Mouse (Mus musculus) stomach, embryonic 15.5 days (tissue): Measurements from ENCODE around the gene Thoc5. TPM values are rescaled to one million over a fixed set of nuclear protein-coding genes. Genes with fewer than 3 reads are reported as not detected.

Source experiments
- ATAC-seq: fragments of 200-750 bp; cut with Nextera tagmentation; 2 replicates; pipeline ENCODE4 v1.8.0; 2017; ENCODE audit warnings: low read depth, moderate number of reproducible peaks, moderate TSS enrichment; ENCODE audit not compliant: insufficient read depth, low FRiP score
- H3K27ac ChIP-seq: fragments of 300-500 bp; sonication (generic); 2 replicates; pipeline ENCODE4 v1.5.1; 2015; ENCODE audit warnings: mild to moderate bottlenecking, inconsistent platforms
- H3K27me3 ChIP-seq: fragments of 300-500 bp; sonication (generic); replicated peaks from 2 replicates; pipeline ENCODE4 v1.6.1; 2015; ENCODE audit warnings: inconsistent platforms
- H3K36me3 ChIP-seq: fragments of 300-500 bp; sonication (generic); 2 replicates; pipeline ENCODE4 v1.6.1; 2015; ENCODE audit warnings: inconsistent platforms
- H3K4me1 ChIP-seq: fragments of 300-500 bp; sonication (generic); 2 replicates; pipeline ENCODE4 v1.6.1; 2015; ENCODE audit warnings: inconsistent platforms
- H3K4me2 ChIP-seq: fragments of 300-500 bp; sonication (generic); 2 replicates; pipeline ENCODE4 v1.6.1; 2015; ENCODE audit warnings: mild to moderate bottlenecking, inconsistent platforms
- H3K4me3 ChIP-seq: fragments of 300-500 bp; sonication (generic); replicated peaks from 2 replicates; pipeline ENCODE4 v1.5.1; 2015; ENCODE audit warnings: inconsistent platforms
- H3K9ac ChIP-seq: fragments of 300-500 bp; sonication (generic); 2 replicates; pipeline ENCODE4 v1.6.1; 2015; ENCODE audit warnings: inconsistent platforms
- H3K9me3 ChIP-seq: fragments of 300-500 bp; sonication (generic); 2 replicates; pipeline ENCODE4 v1.6.1; 2016; ENCODE audit warnings: inconsistent platforms
- WGBS: fragments of 180-500 bp; shearing (Covaris S2); methylation state at CpG from one replicate; pipeline ENCODE4 v1.1.7; 2015; 5-methylcytosine and 5-hydroxymethylcytosine counted together
- microRNA-seq: library from miRNA; unstranded; fragments of <30 nt; microRNA quantifications from one replicate; pipeline ENCODE4, GENCODE M21; 2016
- polyA plus RNA-seq: library from polyadenylated mRNA; unstranded; fragments of >200 nt; fragmentation: Nextera tagmentation; extraction: Ambion mirVana; gene quantifications from 2 replicates; pipeline ENCODE4 v1.2.1, GENCODE M21; 2015

The Thoc5 gene
- polyA plus RNA-seq, 1 experiment from 2014 or later: 30.4 TPM

DNA sequence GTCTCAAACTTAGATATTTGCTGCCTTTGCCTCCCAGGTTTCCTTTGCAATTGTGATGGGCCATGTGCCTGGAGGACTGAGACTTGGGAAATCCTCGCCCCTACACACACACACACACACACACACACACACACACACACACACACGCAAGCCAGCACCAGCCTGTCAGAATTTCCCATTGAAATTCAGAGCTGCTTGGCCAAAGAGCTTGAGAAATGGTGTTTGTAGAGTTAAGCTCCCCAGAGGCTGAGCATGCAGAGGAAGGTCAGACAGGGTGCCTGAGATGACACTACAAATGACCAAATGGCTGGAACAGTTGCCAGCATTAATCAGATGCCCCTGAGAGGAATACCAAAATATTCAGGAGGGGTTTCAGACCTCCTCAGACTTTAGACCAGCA, 71.2 kb downstream of the Thoc5 start:
- WGBS: 59% methylated on average over 2 of the region's 2 CpGs
- no peak for ATAC-seq
- Histone ChIP-seq H3K27ac (no peak overlapping the region), H3K27me3 (no peaks in the 10 kb centered on the region), H3K4me3 (no peak overlapping the region), H3K36me3 (no peaks in the 10 kb centered on the region), H3K4me1 (no peaks in the 10 kb centered on the region), H3K9ac (no peak overlapping the region), H3K9me3 (no peaks in the 10 kb centered on the region), H3K4me2 (no peak overlapping the region)

DNA sequence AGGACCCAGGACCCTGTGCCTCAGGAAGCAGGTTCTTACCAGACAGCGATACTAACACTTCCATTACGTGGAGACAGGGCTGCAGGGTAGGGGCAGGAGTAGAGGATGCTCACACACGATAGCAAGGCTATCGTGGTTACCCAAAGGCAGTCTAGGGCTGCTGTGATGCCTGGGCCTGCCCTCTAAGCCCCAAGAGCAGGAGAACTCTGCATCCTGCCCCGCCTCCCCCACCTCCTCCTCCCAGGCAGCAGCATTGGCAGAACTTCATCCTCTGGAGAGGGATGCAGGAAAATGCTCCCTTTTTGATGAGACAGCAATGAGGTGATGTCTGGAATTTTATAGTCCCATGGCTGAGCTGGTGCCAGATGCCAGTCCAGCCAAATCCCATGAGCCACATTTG, 71.8 kb downstream of the Thoc5 start:
- Histone ChIP-seq H3K4me3 (no peak overlapping the region), H3K9me3 (no peaks in the 10 kb centered on the region), H3K9ac (no peak overlapping the region), H3K4me2 (no peak overlapping the region), H3K4me1 (no peaks in the 10 kb centered on the region), H3K27me3 (no peaks in the 10 kb centered on the region), H3K27ac (no peak overlapping the region), H3K36me3 (no peaks in the 10 kb centered on the region)
- no peak for ATAC-seq
- WGBS: 61% methylated on average over 5 of the region's 5 CpGs

DNA sequence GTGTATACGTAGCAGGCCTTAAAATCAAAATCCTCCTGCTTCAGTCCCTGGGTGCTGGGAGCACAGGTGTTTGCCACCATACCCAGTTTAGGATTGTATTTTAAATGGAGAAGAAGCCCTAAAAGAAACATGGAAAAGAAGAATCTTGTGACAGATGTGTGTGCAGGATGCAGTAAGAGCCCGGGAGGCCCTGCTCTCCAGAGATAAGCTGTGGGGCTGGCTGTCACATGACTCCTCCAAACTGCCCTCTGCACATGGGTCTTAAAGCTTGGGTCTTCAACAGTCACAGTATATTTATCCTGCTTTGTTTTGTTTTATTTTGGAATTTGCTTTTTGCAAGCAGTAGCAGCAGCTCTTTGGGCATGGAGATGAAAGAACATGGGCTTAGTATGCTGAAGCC, 72.4 kb downstream of the Thoc5 start:
- H3K4me1 ChIP-seq: no peaks in the 10 kb centered on the region
- no peaks in the 10 kb centered on the region for H3K36me3 ChIP-seq
- no peak overlapping the region for H3K4me2 ChIP-seq
- no peak for ATAC-seq
- H3K9me3 ChIP-seq: no peaks in the 10 kb centered on the region
- H3K27me3 ChIP-seq: no peaks in the 10 kb centered on the region
- WGBS: 38% methylated on average over 2 of the region's 2 CpGs
- H3K9ac ChIP-seq: no peak overlapping the region
- H3K27ac ChIP-seq: no peak overlapping the region
- H3K4me3 ChIP-seq: no peak overlapping the region

DNA sequence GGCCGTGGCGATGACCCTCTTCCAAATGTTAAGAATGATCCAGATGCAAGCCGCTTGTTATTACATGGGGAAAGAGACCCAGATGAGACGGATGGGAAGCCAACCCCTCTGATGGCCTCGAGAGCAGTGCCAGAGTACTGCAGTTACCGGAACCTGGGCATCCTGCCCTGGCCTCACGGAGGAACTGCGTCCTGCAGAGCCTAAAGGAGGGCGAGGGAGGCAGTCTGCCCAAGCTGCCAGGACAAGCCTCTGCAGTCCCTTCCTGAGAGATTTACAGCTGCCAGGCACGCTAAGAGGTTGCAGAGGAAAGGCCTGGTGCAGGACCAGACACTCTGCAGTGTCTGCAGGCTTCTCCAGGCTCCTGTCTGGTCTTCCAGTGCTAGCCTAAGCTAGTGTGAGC, 73.3 kb downstream of the Thoc5 start:
- no peak overlapping the region for H3K4me3 ChIP-seq
- no peak overlapping the region for H3K4me2 ChIP-seq
- H3K27me3 ChIP-seq: no peaks in the 10 kb centered on the region
- no peak overlapping the region for H3K27ac ChIP-seq
- no peaks in the 10 kb centered on the region for H3K9me3 ChIP-seq
- H3K4me1 ChIP-seq: no peaks in the 10 kb centered on the region
- no peaks in the 10 kb centered on the region for H3K36me3 ChIP-seq
- WGBS: 73% methylated on average over 10 of the region's 10 CpGs
- no peak overlapping the region for H3K9ac ChIP-seq
- ATAC-seq: no peak

DNA sequence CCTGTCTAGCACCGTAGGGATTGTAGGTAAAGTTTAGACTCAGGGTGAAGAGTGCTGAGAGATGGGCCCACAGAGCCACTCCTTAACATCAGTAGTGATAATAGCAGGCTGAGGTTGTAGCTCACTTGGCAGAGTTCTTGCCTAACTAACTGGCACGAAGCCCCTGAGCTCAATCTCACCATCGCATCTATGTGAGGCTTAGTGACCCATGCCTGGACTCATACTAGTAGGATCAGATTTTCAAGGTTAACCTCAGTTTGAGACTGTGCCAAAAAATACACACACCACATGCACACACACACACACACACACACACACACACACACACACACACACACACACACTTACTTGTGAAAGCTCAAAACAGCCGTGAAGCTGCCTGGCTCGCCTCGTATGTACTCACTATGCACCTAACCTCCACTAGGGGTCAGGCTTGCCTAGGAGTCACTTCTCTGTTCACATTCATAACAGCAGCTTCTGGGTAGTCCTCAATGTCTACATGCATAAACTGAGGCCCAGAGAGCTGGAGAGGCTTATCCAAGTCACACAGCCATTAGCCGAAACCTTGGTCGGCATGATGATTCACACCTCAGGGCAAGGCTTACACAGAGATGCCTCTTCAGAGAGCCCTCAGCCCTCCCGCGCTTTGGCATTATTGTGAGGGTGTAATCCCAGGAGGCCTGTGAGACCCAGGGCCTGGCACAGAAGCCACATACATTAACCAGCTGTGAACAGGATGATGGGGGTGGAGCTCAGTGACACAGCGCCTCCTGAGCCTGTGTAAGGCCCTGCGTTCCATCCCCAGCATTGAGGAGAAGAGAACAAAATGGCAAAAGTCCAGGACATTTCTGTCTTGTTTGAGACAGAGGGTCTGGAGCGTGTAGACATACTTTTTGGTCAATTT, 78.1 kb downstream of the Thoc5 start:
- Histone ChIP-seq H3K4me1 (no peaks in the 10 kb centered on the region), H3K27ac (no peak overlapping the region), H3K4me2 (no peak overlapping the region), H3K4me3 (no peak overlapping the region), H3K36me3 (no peaks in the 10 kb centered on the region), H3K9me3 (no peaks in the 10 kb centered on the region), H3K9ac (no peak overlapping the region), H3K27me3 (no peaks in the 10 kb centered on the region)
- WGBS: 55% methylated on average over 13 of the region's 13 CpGs
- ATAC-seq: peak; percentile 68

DNA sequence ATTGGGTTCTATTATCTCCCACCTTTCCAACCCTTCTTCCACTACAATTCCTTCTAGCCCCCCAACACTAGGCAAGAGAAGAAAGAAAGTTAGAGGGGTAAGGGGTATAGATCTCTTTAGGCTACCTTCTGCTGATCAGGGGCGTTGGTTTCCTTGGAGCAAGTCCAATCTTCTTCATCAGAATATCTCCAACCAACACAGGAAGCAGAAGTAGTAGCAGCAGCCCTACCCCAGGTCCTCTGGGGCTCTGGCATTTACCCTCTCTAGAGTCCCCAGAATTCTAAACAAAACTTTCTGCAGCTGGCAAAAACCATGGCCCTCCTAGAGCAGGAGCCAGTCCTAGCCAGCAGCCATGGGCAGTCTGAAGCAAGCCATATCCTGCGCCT, 78.7 kb downstream of the Thoc5 start:
- Histone ChIP-seq H3K9me3 (no peaks in the 10 kb centered on the region), H3K27ac (no peak overlapping the region), H3K27me3 (no peaks in the 10 kb centered on the region), H3K4me2 (no peak overlapping the region), H3K9ac (no peak overlapping the region), H3K4me3 (no peak overlapping the region), H3K4me1 (no peaks in the 10 kb centered on the region), H3K36me3 (no peaks in the 10 kb centered on the region)
- no peak for ATAC-seq
- 90% methylated on average over 2 of the region's 2 CpGs for WGBS

DNA sequence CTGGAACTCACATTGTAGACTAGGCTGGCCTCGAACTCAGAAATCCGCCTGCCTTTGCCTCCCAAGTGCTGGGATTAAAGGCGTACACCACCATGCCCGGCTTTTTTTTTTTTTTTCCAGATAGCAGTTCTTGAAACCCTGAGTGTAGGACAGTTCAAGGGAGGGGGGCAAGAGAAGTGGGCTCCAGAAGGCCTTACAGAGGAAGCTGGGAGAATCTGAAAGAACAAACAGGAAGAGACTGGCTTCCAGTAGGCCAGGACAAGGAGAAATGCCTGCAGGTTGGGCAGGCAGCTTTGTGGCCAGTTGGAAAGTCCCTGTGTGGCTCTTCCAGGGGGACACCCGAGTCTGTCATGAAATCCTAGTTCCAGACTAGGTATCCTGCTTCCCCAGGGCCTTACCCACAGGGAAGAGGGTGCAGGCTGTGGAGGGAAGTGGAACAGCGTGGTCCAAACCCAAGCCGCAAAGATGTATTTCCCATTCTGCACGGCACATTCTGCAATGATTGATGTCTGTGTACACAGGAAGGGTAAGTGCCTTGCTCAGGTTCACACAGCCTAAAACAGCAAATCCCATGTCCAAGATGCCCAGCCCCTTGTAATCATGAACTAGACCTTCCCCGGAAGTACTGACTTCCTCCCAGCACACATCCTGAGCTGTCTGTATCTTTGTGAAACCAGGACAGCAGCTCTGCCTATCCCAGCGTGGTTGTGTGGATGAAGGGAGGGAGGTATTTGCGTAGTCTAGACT, 79.4 kb downstream of the Thoc5 start:
- Histone ChIP-seq H3K9me3 (no peaks in the 10 kb centered on the region), H3K4me2 (no peak overlapping the region), H3K36me3 (no peaks in the 10 kb centered on the region), H3K27ac (no peak overlapping the region), H3K27me3 (no peaks in the 10 kb centered on the region), H3K9ac (no peak overlapping the region), H3K4me1 (no peaks in the 10 kb centered on the region), H3K4me3 (no peak overlapping the region)
- WGBS: 57% methylated on average over 11 of the region's 11 CpGs
- ATAC-seq: no peak

DNA sequence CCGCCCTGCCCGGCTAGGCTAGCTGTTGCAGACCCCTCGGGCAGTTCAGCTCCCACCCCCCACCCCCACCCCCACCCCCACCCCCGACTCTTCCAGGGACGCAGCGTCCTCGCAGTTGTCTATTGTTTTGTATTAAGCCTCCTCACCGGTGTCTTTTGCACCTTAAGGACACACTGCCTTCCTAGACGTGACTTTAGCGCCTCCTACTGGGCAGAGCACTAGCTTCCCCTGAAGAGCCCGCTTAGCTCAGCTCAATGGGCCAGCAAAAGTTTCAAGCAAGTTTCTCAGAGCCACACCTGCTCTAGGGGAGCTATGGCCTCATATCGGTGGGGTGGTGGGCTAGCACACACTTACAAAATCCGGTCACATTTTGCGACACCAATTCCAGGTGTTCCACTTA, 80.5 kb downstream of the Thoc5 start:
- no peaks in the 10 kb centered on the region for H3K36me3 ChIP-seq
- 6% methylated on average over 14 of the region's 14 CpGs for WGBS
- H3K4me1 ChIP-seq: no peaks in the 10 kb centered on the region
- ATAC-seq: peak; percentile 53; the same call in 1 of the 2 replicates
- no peak overlapping the region for H3K27ac ChIP-seq
- no peaks in the 10 kb centered on the region for H3K9me3 ChIP-seq
- no peak overlapping the region for H3K4me3 ChIP-seq
- no peak overlapping the region for H3K9ac ChIP-seq
- H3K27me3 ChIP-seq: no peaks in the 10 kb centered on the region
- H3K4me2 ChIP-seq: peak overlapping the region; percentile 27; the same call in 1 of the 2 replicates

Small RNAs within 50 kb of the gene (microRNA-seq; reads per million reads assigned to microRNA genes)
- gene Mir6918: not detected

Other genes starting within 250 kb of the Thoc5 start
- gene Uqcr10, start 191.0 kb upstream of the Thoc5 start, polyA plus RNA-seq: 920 and 1,051 TPM in 2 replicates
- gene Zmat5, start 190.6 kb upstream of the Thoc5 start, polyA plus RNA-seq: 62.8 and 68.1 TPM in 2 replicates
- gene Cabp7, start 148.5 kb upstream of the Thoc5 start, polyA plus RNA-seq: 0.17 and 0.32 TPM in 2 replicates
- gene Nf2, start 45.8 kb upstream of the Thoc5 start, polyA plus RNA-seq: 38.6 and 48.1 TPM in 2 replicates
- 64.1 and 68.6 TPM in 2 replicates for gene Nipsnap1, start 21.4 kb upstream of the Thoc5 start, polyA plus RNA-seq
- 0.50 and 0.75 TPM in 2 replicates for gene Nefh, start 52.7 kb downstream of the Thoc5 start, polyA plus RNA-seq
- 57.5 and 60.2 TPM in 2 replicates for gene Ap1b1, start 91.5 kb downstream of the Thoc5 start, polyA plus RNA-seq
- gene Rasl10a, start 162.8 kb downstream of the Thoc5 start, polyA plus RNA-seq: 0.71 and 1.3 TPM in 2 replicates
- gene Gas2l1, start 170.0 kb downstream of the Thoc5 start, polyA plus RNA-seq: 26.3 and 28.9 TPM in 2 replicates
- 27.0 and 28.4 TPM in 2 replicates for gene Rhbdd3, start 203.6 kb downstream of the Thoc5 start, polyA plus RNA-seq
- 605 and 630 TPM in 2 replicates for gene Ewsr1, start 203.9 kb downstream of the Thoc5 start, polyA plus RNA-seq